Mouse (Mus musculus): ENCODE data around the gene Rnh1. TPM values are rescaled to one million over a fixed set of nuclear protein-coding genes. Genes with fewer than 3 reads are reported as not detected.

Rnh1 gene
- polyA plus RNA-seq, 2 experiments from 2014 or later, result 117 to 127 TPM

Other genes with a start within 250 kb of the Rnh1 start
- gene Pgghg, start 231.5 kb downstream of the Rnh1 start, polyA plus RNA-seq (2017; shearing (Covaris generic)), result 10 to 100 TPM; 15.2 to 15.6 TPM
- gene Ifitm5, start 222.6 kb downstream of the Rnh1 start, polyA plus RNA-seq (2017; shearing (Covaris generic)), result not detected
- not detected for gene Gm45717, start 216.9 kb downstream of the Rnh1 start, polyA plus RNA-seq (2017; shearing (Covaris generic))
- gene Ifitm2, start 216.9 kb downstream of the Rnh1 start, polyA plus RNA-seq (2017; shearing (Covaris generic)), result 100 to 1,000 TPM in 1 of 2 experiments, 10 to 100 TPM in 1; 94.1 to 101 TPM
- 1 to 10 TPM; 4.6 to 7.5 TPM for gene Ifitm1, start 205.6 kb downstream of the Rnh1 start, polyA plus RNA-seq (2017; shearing (Covaris generic))
- gene Ifitm3, start 162.1 kb downstream of the Rnh1 start, polyA plus RNA-seq (2017; shearing (Covaris generic)), result 10 to 100 TPM; 17.0 to 23.4 TPM
- under 1 TPM; 0.70 to 0.92 TPM for gene Ifitm6, start 154.9 kb downstream of the Rnh1 start, polyA plus RNA-seq (2017; shearing (Covaris generic))
- not detected for gene Gm17387, start 143.7 kb downstream of the Rnh1 start, polyA plus RNA-seq (2017; shearing (Covaris generic))
- gene B4galnt4, start 111.8 kb downstream of the Rnh1 start, polyA plus RNA-seq (2017; shearing (Covaris generic)), result 10 to 100 TPM in 1 of 2 experiments, 1 to 10 TPM in 1; 6.4 to 11.9 TPM
- gene Pkp3, start 94.6 kb downstream of the Rnh1 start, polyA plus RNA-seq (2017; shearing (Covaris generic)), result 100 to 1,000 TPM; 365 to 380 TPM
- 100 to 1,000 TPM; 163 to 179 TPM for gene Sigirr, start 72.3 kb downstream of the Rnh1 start, polyA plus RNA-seq (2017; shearing (Covaris generic))
- gene Ano9, start 55.1 kb downstream of the Rnh1 start, polyA plus RNA-seq (2017; shearing (Covaris generic)), result not detected
- gene Ptdss2, start 50.5 kb downstream of the Rnh1 start, polyA plus RNA-seq (2017; shearing (Covaris generic)), result 1 to 10 TPM; 5.2 to 5.3 TPM
- 1 to 10 TPM; 1.7 to 4.7 TPM for gene Hras, start 21.1 kb upstream of the Rnh1 start, polyA plus RNA-seq (2017; shearing (Covaris generic))
- 1 to 10 TPM; 1.4 to 1.9 TPM for gene Lrrc56, start 21.3 kb upstream of the Rnh1 start, polyA plus RNA-seq (2017; shearing (Covaris generic))
- gene Lmntd2, start 41.2 kb upstream of the Rnh1 start, polyA plus RNA-seq (2017; shearing (Covaris generic)), result 1 to 10 TPM; 5.6 to 5.9 TPM
- 10 to 100 TPM in 1 of 2 experiments, 1 to 10 TPM in 1; 8.3 to 14.2 TPM for gene Rassf7, start 43.0 kb upstream of the Rnh1 start, polyA plus RNA-seq (2017; shearing (Covaris generic))
- 10 to 100 TPM; 51.4 to 60.8 TPM for gene Phrf1, start 55.9 kb upstream of the Rnh1 start, polyA plus RNA-seq (2017; shearing (Covaris generic))
- gene Irf7, start 93.6 kb upstream of the Rnh1 start, polyA plus RNA-seq (2017; shearing (Covaris generic)), result 100 to 1,000 TPM in 1 of 2 experiments, 10 to 100 TPM in 1; 92.0 to 108 TPM
- not detected for gene Cdhr5, start 103.9 kb upstream of the Rnh1 start, polyA plus RNA-seq (2017; shearing (Covaris generic))
- not detected for gene Sct, start 106.3 kb upstream of the Rnh1 start, polyA plus RNA-seq (2017; shearing (Covaris generic))
- gene Drd4, start 119.1 kb upstream of the Rnh1 start, polyA plus RNA-seq (2017; shearing (Covaris generic)), result not detected
- gene Deaf1, start 154.8 kb upstream of the Rnh1 start, polyA plus RNA-seq (2017; shearing (Covaris generic)), result 10 to 100 TPM; 17.1 to 22.5 TPM
- gene Tmem80, start 154.9 kb upstream of the Rnh1 start, polyA plus RNA-seq (2017; shearing (Covaris generic)), result 10 to 100 TPM; 30.4 to 31.2 TPM
- gene Eps8l2, start 166.0 kb upstream of the Rnh1 start, polyA plus RNA-seq (2017; shearing (Covaris generic)), result not detected
- gene Taldo1, start 219.3 kb upstream of the Rnh1 start, polyA plus RNA-seq (2017; shearing (Covaris generic)), result 100 to 1,000 TPM; 422 to 471 TPM
- gene Gatd1, start 241.3 kb upstream of the Rnh1 start, polyA plus RNA-seq (2017; shearing (Covaris generic)), result 10 to 100 TPM; 82.1 to 97.0 TPM